Mouse (Mus musculus): Measurements from ENCODE around the gene Birc2. TPM values are rescaled to one million over a fixed set of nuclear protein-coding genes. Genes with fewer than 3 reads are reported as not detected.

Birc2 gene
- polyA plus RNA-seq, 1 experiment from 2014 or later, result 11.7 TPM

DNA sequence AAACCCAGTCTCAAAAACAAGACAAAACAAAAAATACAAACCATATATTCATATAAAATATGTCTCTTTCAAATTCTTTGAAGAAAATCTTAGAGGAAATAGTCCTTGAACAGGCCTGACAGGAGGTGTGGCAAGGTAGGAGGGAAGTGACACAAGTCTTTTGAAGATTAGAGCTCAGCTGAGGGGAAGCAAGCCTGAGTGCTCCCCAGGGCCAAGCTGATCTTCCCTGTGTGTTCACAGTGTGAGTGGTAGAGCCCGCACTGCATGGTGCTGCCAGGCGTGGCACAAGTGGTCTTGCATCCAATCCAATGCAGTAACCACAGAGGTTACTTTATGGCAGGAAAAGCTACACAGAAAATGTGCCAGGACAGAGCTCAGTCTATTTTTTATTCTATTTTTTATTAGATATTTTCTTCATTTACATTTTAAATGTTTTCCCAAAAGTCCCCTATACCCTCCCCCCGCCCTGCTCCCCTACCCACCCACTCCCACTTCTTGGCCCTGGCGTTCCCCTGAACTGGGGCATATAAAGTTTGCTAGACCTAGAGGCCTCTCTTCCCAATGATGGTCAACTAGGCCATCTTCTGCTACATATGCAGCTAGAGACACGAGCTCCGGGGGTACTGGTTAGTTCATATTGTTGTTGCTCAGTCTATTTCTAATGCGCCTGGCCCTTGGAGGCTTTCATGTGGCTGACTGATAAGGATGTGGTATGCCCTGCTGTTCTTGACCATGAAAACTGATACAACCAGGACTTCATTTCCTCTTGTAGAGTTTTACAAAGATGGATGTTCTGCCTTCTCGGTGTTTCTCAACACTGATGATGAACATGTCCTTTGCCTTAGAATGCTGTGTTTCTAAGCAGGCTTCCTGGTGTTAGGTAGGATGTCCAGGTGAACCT lies 56.4 kb downstream of the Birc2 start:
- ATAC-seq (ENCODE audit: low read depth) (peak; percentile 87), DNase-seq (peak; percentile 25)
- Histone ChIP-seq H3K27me3 (no peaks in the 10 kb centered on the region), H3K9ac (peak overlapping the region; percentile 28; the same call in 1 of the 2 replicates), H3K4me2 (peak overlapping the region; percentile 43), H3K36me3 (peaks cover 54% of the 10 kb centered on the region), H3K27ac (peak overlapping the region; percentile 74), H3K9me3 (replicated peaks) (no peaks in the 10 kb centered on the region), H3K4me3 (replicated peaks) (no peak overlapping the region), H3K4me1 (replicated peaks) (peaks cover 71% of the 10 kb centered on the region)
- 28% methylated on average over 8 of the region's 8 CpGs for WGBS (ENCODE audit: insufficient replicate concordance)

- Histone ChIP-seq H3K4me1 (replicated peaks) (peaks cover 77% of the 10 kb centered on the region), H3K4me3 (replicated peaks) (no peak overlapping the region), H3K4me2 (no peak overlapping the region), H3K27ac (peak overlapping the region; percentile 74; the same call in 1 of the 2 replicates), H3K27me3 (no peaks in the 10 kb centered on the region), H3K9ac (peak overlapping the region; percentile 15; the same call in 1 of the 2 replicates), H3K36me3 (peaks cover 49% of the 10 kb centered on the region), H3K9me3 (replicated peaks) (no peaks in the 10 kb centered on the region)
- no peak for DNase-seq
- 55% methylated on average over 4 of the region's 4 CpGs for WGBS (ENCODE audit: insufficient replicate concordance)
- no peak for ATAC-seq (ENCODE audit: low read depth)
These were observed 57.1 kb downstream of the Birc2 start for GRCm38 (mm10) chr9:7779786-7780185.

DNA sequence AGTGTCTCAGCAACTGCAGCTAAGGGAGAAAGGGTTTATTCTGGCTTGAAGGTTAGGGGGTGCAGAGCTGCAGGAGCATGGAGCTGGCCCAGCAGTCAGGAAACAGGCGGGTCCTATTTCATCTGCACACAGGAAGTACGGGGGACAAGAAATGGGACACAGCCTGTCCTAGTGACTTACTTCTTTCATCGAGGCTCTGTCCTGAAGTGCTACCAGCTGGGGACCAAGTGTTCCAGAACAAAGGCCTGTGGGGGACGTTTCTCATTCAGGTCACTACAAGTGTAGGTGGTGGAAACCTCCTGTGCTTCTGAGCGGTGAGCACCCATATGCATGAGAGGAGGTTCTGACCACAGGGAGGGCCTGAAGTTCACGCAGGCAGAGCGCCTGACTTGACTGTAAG lies 58.1 kb downstream of the Birc2 start:
- Histone ChIP-seq H3K4me2 (no peak overlapping the region), H3K9ac (no peak overlapping the region), H3K27me3 (no peaks in the 10 kb centered on the region), H3K27ac (no peak overlapping the region), H3K4me3 (replicated peaks) (no peak overlapping the region), H3K36me3 (peaks cover 46% of the 10 kb centered on the region), H3K9me3 (replicated peaks) (no peaks in the 10 kb centered on the region), H3K4me1 (replicated peaks) (peaks cover 79% of the 10 kb centered on the region)
- WGBS (ENCODE audit: insufficient replicate concordance), result 75% methylated on average over 7 of the region's 7 CpGs
- DNase-seq, result no peak
- ATAC-seq (ENCODE audit: low read depth), result no peak

- H3K4me3 ChIP-seq (replicated peaks), result no peak overlapping the region
- peaks cover 82% of the 10 kb centered on the region for H3K4me1 ChIP-seq (replicated peaks)
- H3K36me3 ChIP-seq, result peaks cover 49% of the 10 kb centered on the region
- H3K27me3 ChIP-seq, result no peaks in the 10 kb centered on the region
- DNase-seq (no peak), ATAC-seq (ENCODE audit: low read depth) (no peak)
- H3K27ac ChIP-seq, result no peak overlapping the region
- no peaks in the 10 kb centered on the region for H3K9me3 ChIP-seq (replicated peaks)
- H3K4me2 ChIP-seq, result no peak overlapping the region
- WGBS (ENCODE audit: insufficient replicate concordance), result 30% methylated on average over 1 of the region's 1 CpGs
- no peak overlapping the region for H3K9ac ChIP-seq
These were observed 59.2 kb downstream of the Birc2 start for GRCm38 (mm10) chr9:7777652-7778051.

DNA sequence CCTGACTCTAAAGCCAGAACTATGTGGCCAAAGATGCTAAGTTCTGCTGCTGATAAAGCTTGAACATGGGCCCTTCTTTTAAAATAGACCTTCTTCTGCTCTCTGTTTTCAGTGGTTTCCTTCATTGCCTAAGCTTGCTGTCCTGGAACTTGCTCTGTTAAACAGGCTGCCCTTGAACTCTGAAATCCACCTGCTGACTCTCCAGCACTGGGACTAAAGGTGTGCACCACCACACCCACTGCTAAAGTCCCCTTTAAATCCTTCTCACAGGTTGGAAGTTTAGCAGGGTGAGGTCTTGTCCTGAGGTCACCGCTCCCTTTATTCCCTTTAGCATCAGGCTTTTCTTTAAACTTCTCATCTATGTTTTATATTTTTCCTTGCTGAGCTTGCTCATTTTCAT lies 59.9 kb downstream of the Birc2 start:
- ATAC-seq (ENCODE audit: low read depth) (no peak), DNase-seq (no peak)
- no peak overlapping the region for H3K27ac ChIP-seq
- H3K4me2 ChIP-seq, result no peak overlapping the region
- no peaks in the 10 kb centered on the region for H3K9me3 ChIP-seq (replicated peaks)
- no peak overlapping the region for H3K9ac ChIP-seq
- 94% methylated on average over 1 of the region's 1 CpGs for WGBS (ENCODE audit: insufficient replicate concordance)
- H3K36me3 ChIP-seq, result peaks cover 49% of the 10 kb centered on the region
- no peaks in the 10 kb centered on the region for H3K27me3 ChIP-seq
- H3K4me1 ChIP-seq (replicated peaks), result peaks cover 81% of the 10 kb centered on the region
- H3K4me3 ChIP-seq (replicated peaks), result no peak overlapping the region

DNA sequence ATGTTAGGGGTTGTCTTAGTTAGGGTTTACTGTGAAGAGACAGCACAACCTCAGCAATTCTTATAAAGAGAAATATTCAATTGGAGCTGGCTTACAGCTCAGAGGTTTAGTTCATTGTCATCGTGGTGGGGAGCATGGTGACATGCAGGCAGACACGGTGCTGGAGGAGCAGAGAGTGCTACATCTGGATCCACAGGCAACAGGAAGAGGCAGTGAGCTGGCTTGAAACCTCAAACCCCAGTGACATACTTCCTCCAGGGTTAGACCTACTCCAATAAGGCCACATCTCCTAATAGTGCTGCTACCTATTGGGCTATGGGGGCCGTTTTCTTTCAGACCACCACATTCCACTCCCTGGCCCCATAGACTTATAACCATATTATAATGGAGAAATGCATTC lies 60.9 kb downstream of the Birc2 start:
- H3K36me3 ChIP-seq, result peaks cover 42% of the 10 kb centered on the region
- no peaks in the 10 kb centered on the region for H3K27me3 ChIP-seq
- H3K4me2 ChIP-seq, result no peak overlapping the region
- no peak overlapping the region for H3K27ac ChIP-seq
- no peak overlapping the region for H3K9ac ChIP-seq
- WGBS (ENCODE audit: insufficient replicate concordance), result 34% methylated on average over 3 of the region's 3 CpGs
- ATAC-seq (ENCODE audit: low read depth) (no peak), DNase-seq (no peak)
- peaks cover 72% of the 10 kb centered on the region for H3K4me1 ChIP-seq (replicated peaks)
- no peaks in the 10 kb centered on the region for H3K9me3 ChIP-seq (replicated peaks)
- H3K4me3 ChIP-seq (replicated peaks), result no peak overlapping the region

GRCm38 (mm10) chr9:7775011-7775410 lies 61.9 kb downstream of the Birc2 start:
- Histone ChIP-seq H3K4me2 (no peak overlapping the region), H3K27me3 (no peaks in the 10 kb centered on the region), H3K9me3 (replicated peaks) (no peaks in the 10 kb centered on the region), H3K27ac (no peak overlapping the region), H3K9ac (no peak overlapping the region), H3K4me3 (replicated peaks) (no peak overlapping the region), H3K36me3 (peaks cover 50% of the 10 kb centered on the region), H3K4me1 (replicated peaks) (peaks cover 66% of the 10 kb centered on the region)
- ATAC-seq (ENCODE audit: low read depth) (no peak), DNase-seq (no peak)
- WGBS (ENCODE audit: insufficient replicate concordance), result 69% methylated on average over 2 of the region's 2 CpGs

DNA sequence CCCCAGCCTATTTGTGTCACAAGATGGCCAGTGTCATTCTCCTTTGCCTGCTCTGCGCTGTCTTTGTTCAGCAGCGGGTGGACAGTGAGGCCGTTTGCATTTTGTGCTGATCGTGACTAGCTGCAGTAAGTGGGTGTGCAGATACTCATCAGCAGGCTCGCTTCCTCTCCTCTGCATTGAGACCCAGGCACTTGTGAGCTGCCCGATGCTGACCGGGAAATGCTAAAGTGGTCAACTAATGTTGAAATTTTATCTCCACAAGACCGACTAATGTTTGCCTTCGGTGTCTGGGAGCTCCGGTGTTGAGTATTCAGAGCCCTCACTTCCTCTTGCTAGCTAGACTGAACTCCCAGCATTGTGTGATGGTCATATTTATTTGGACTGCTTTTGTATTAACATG lies 62.3 kb downstream of the Birc2 start:
- WGBS (ENCODE audit: insufficient replicate concordance), result 22% methylated on average over 10 of the region's 10 CpGs
- Histone ChIP-seq H3K36me3 (peaks cover 55% of the 10 kb centered on the region), H3K4me2 (no peak overlapping the region), H3K27ac (no peak overlapping the region; the same call in 1 of the 2 replicates), H3K9me3 (replicated peaks) (no peaks in the 10 kb centered on the region), H3K4me1 (replicated peaks) (peaks cover 66% of the 10 kb centered on the region), H3K9ac (no peak overlapping the region), H3K27me3 (no peaks in the 10 kb centered on the region), H3K4me3 (replicated peaks) (no peak overlapping the region)
- no peak for DNase-seq
- ATAC-seq (ENCODE audit: low read depth), result 0 out of 2 replicates have a peak, but pooled peaks have one; percentile 21

- Histone ChIP-seq H3K9me3 (replicated peaks) (no peaks in the 10 kb centered on the region), H3K27me3 (no peaks in the 10 kb centered on the region), H3K4me3 (replicated peaks) (no peak overlapping the region), H3K36me3 (peaks cover 54% of the 10 kb centered on the region), H3K4me2 (no peak overlapping the region), H3K4me1 (replicated peaks) (peaks cover 64% of the 10 kb centered on the region), H3K27ac (no peak overlapping the region), H3K9ac (no peak overlapping the region)
- 81% methylated on average over 5 of the region's 5 CpGs for whole genome bisulfite sequencing (ENCODE audit: insufficient replicate concordance)
- no peak for DNase-seq
- ATAC-seq (ENCODE audit: low read depth), result no peak
These were observed 63.2 kb downstream of the Birc2 start for GRCm38 (mm10) chr9:7773686-7774085.

DNA sequence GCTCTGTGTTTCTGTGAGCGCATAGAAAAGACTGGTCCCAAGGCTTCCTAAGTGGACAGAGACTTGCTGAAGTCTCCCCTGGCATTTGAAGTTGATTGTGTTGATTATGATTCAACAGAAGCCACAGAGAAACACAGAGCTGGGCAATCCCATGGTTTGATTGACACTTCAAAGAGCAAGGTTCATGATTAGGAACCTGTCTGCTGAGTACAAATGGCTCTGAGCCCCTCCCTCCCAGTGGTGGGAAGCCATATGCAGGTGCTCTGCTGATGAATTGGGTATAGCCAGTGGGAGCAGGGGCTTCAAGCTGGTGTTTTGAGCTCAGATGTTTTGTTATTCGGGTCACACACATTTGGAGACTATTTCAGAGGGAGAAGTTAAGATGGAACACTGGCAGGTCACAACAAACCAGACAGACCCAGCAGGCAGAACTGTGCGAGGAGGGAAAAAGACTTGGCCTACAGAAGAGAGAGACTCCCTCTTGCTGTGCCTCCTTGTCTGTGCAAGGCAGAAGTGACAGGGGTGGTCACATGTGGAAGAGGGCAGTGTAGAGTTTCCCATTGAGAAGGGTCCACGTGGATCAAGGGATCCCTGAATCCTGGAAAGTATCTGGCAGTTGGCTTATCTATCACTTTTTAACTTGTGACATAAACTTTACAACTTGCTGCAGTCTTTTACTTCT lies 64.0 kb downstream of the Birc2 start:
- Histone ChIP-seq H3K4me1 (replicated peaks) (peaks cover 61% of the 10 kb centered on the region), H3K4me2 (no peak overlapping the region), H3K9ac (no peak overlapping the region), H3K4me3 (replicated peaks) (no peak overlapping the region), H3K27ac (no peak overlapping the region), H3K36me3 (peaks cover 56% of the 10 kb centered on the region), H3K27me3 (no peaks in the 10 kb centered on the region), H3K9me3 (replicated peaks) (no peaks in the 10 kb centered on the region)
- ATAC-seq (ENCODE audit: low read depth), result no peak
- 77% methylated on average over 4 of the region's 4 CpGs for WGBS (ENCODE audit: insufficient replicate concordance)
- no peak for DNase-seq

DNA sequence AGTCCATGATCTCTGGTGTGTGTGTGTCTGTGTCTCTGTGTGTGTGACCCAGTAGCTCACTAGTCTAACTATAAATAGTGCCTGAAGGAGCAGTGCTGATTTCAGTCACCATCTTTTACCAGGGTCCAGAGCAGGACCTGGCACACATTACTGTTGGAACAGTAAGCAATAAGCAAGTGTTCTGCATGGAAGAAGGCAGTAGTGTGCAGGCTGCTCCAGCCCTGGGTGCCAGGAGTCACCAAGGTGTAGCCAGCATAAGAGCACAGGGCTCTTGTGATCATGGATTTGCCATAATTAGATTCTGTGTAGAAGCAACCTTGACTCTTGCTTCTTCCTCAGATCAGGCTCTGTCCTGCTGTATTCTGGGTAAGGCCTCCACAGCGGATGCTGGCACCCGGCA lies 64.5 kb downstream of the Birc2 start:
- Histone ChIP-seq H3K4me3 (replicated peaks) (no peak overlapping the region), H3K27me3 (no peaks in the 10 kb centered on the region), H3K9ac (no peak overlapping the region), H3K36me3 (peaks cover 59% of the 10 kb centered on the region), H3K27ac (no peak overlapping the region), H3K4me1 (replicated peaks) (peaks cover 61% of the 10 kb centered on the region), H3K9me3 (replicated peaks) (no peaks in the 10 kb centered on the region), H3K4me2 (no peak overlapping the region)
- DNase-seq, result no peak
- 100% methylated on average over 2 of the region's 2 CpGs for WGBS (ENCODE audit: insufficient replicate concordance)
- ATAC-seq (ENCODE audit: low read depth), result no peak
